Mouse (Mus musculus): ENCODE results near the gene Gm16442. TPM values are rescaled to one million over a fixed set of nuclear protein-coding genes. Genes with fewer than 3 reads are reported as not detected.
"Not testable (repeated sequence)": the region's sequence is repeated elsewhere in the genome, so short reads cannot be mapped to it uniquely, and the experiment has no call there.

Gm16442 gene
- polyA plus RNA-seq (2016; fragmentation: Nextera tagmentation; extraction: Ambion mirVana) = not detected in 2 replicates

- H3K27ac ChIP-seq; H3K4me1 ChIP-seq; H3K9ac ChIP-seq; ATAC-seq (ENCODE audit: low FRiP score); H3K9me3 ChIP-seq; H3K4me2 ChIP-seq; H3K36me3 ChIP-seq (replicated peaks); H3K27me3 ChIP-seq; H3K4me3 ChIP-seq (replicated peaks): not testable (repeated sequence)
- WGBS = no CpG with 5 or more reads among the region's 2 CpGs
These were observed at the start of gene Gm16442 for GRCm38 (mm10) chr7:20122479-20122878. Gm16442 (minus strand) TSS chr7:20122579.

GRCm38 (mm10) chr7:20168277-20168676 is 45.9 kb upstream of the Gm16442 start, which contains the start of gene Vmn1r94:
Vmn1r94 (minus strand) TSS chr7:20168377.
- H3K4me1 ChIP-seq; H3K9ac ChIP-seq; H3K4me2 ChIP-seq; H3K9me3 ChIP-seq; H3K27me3 ChIP-seq; H3K36me3 ChIP-seq (replicated peaks); H3K27ac ChIP-seq; ATAC-seq (ENCODE audit: low FRiP score); H3K4me3 ChIP-seq (replicated peaks): not testable (repeated sequence)
- WGBS = no CpG with 5 or more reads among the region's 3 CpGs

GRCm38 (mm10) chr7:20138988-20139387 is 16.6 kb upstream of the Gm16442 start, which contains the start of gene Vmn1r93:
Vmn1r93 (minus strand) TSS chr7:20139088.
- H3K36me3 ChIP-seq (replicated peaks); H3K4me3 ChIP-seq (replicated peaks); H3K9ac ChIP-seq; H3K4me1 ChIP-seq; H3K27ac ChIP-seq; H3K9me3 ChIP-seq; H3K27me3 ChIP-seq; ATAC-seq (ENCODE audit: low FRiP score); H3K4me2 ChIP-seq: not testable (repeated sequence)
- no CpG with 5 or more reads among the region's 5 CpGs for WGBS

- WGBS = 85% methylated on average over 5 of the region's 5 CpGs
- H3K4me3 ChIP-seq (replicated peaks); H3K9me3 ChIP-seq; H3K27ac ChIP-seq; H3K36me3 ChIP-seq (replicated peaks); H3K9ac ChIP-seq; H3K4me2 ChIP-seq; H3K27me3 ChIP-seq; H3K4me1 ChIP-seq; ATAC-seq (ENCODE audit: low FRiP score): not testable (repeated sequence)
These were observed 23.0 kb downstream of the Gm16442 start, which contains the start of gene Vmn1r91 for GRCm38 (mm10) chr7:20099380-20099779. Vmn1r91 (plus strand) TSS chr7:20099680.

GRCm38 (mm10) chr7:20078118-20078517 is 44.3 kb downstream of the Gm16442 start:
- not testable (repeated sequence) for H3K9ac ChIP-seq; H3K27ac ChIP-seq; H3K27me3 ChIP-seq; H3K4me2 ChIP-seq; ATAC-seq (ENCODE audit: low FRiP score); H3K4me3 ChIP-seq (replicated peaks); H3K9me3 ChIP-seq; H3K4me1 ChIP-seq; H3K36me3 ChIP-seq (replicated peaks)
- 74% methylated on average over 18 of the region's 18 CpGs for WGBS

Other genes with a start within 250 kb of the Gm16442 start
- gene Ceacam19, start 234.6 kb downstream of the Gm16442 start, polyA plus RNA-seq (2016; fragmentation: Nextera tagmentation; extraction: Ambion mirVana) = not detected in 2 replicates
- gene Pvr, start 201.4 kb downstream of the Gm16442 start, polyA plus RNA-seq (2016; fragmentation: Nextera tagmentation; extraction: Ambion mirVana) = 3.2 and 4.3 TPM in 2 replicates
- gene Igsf23, start 171.8 kb downstream of the Gm16442 start, polyA plus RNA-seq (2016; fragmentation: Nextera tagmentation; extraction: Ambion mirVana) = not detected in 2 replicates
- not detected in 2 replicates for gene Ceacam20, start 157.2 kb downstream of the Gm16442 start, polyA plus RNA-seq (2016; fragmentation: Nextera tagmentation; extraction: Ambion mirVana)
- not detected in 2 replicates for gene Nlrp9b, start 131.1 kb downstream of the Gm16442 start, polyA plus RNA-seq (2016; fragmentation: Nextera tagmentation; extraction: Ambion mirVana)
- gene Vmn1r91, start 22.9 kb downstream of the Gm16442 start, polyA plus RNA-seq (2016; fragmentation: Nextera tagmentation; extraction: Ambion mirVana) = not detected in 2 replicates
- not detected in 2 replicates for gene Vmn1r93, start 16.5 kb upstream of the Gm16442 start, polyA plus RNA-seq (2016; fragmentation: Nextera tagmentation; extraction: Ambion mirVana)
- gene Vmn1r94, start 45.8 kb upstream of the Gm16442 start, polyA plus RNA-seq (2016; fragmentation: Nextera tagmentation; extraction: Ambion mirVana) = not detected in 2 replicates
- not detected in 2 replicates for gene Vmn1r95, start 71.1 kb upstream of the Gm16442 start, polyA plus RNA-seq (2016; fragmentation: Nextera tagmentation; extraction: Ambion mirVana)
- gene Gm6164, start 83.0 kb upstream of the Gm16442 start, polyA plus RNA-seq (2016; fragmentation: Nextera tagmentation; extraction: Ambion mirVana) = not detected in 2 replicates
- not detected in 2 replicates for gene Gm4498, start 111.2 kb upstream of the Gm16442 start, polyA plus RNA-seq (2016; fragmentation: Nextera tagmentation; extraction: Ambion mirVana)
- not detected in 2 replicates for gene Gm5890, start 140.3 kb upstream of the Gm16442 start, polyA plus RNA-seq (2016; fragmentation: Nextera tagmentation; extraction: Ambion mirVana)
- not detected in 2 replicates for gene Gm4133, start 211.5 kb upstream of the Gm16442 start, polyA plus RNA-seq (2016; fragmentation: Nextera tagmentation; extraction: Ambion mirVana)